In genomic region chr2:5029808-5030207, GRCm38 (mm10) we compare ENCODE assay signal across 22 mouse cellular contexts. TPM values are rescaled to one million over a fixed set of nuclear protein-coding genes. Genes with fewer than 3 reads are reported as not detected.
DNase-seq lines count a peak whose midpoint lies in the region; ATAC-seq and TF ChIP-seq lines count a peak whose summit lies in the region.
"Had no signal": no experiment of that assay in that cellular context is flagged by ENCODE, and none has a peak within 500 bp of the region (broad histone marks: within the 10 kb centered on the region; RNA-seq: fewer than 3 reads in every experiment).

No protein-coding gene starts in this region.

- no peak overlapping the region for H3K27ac ChIP-seq in hindbrain, postnatal 0 days
- no peak overlapping the region for H3K27ac ChIP-seq in hindbrain, embryonic 10.5 days
- H3K27ac ChIP-seq: embryonic facial prominence, embryonic 13.5 days; embryonic facial prominence, embryonic 15.5 days; forebrain, embryonic 10.5 days; forebrain, embryonic 12.5 days had no signal

- no peaks in the 10 kb centered on the region for H3K27me3 ChIP-seq in hindbrain, postnatal 0 days (ENCODE audit: insufficient read depth, low read length)
- no peaks in the 10 kb centered on the region for H3K27me3 ChIP-seq in hindbrain, embryonic 10.5 days (ENCODE audit: insufficient read depth, poor library complexity, severe bottlenecking)
- H3K27me3 ChIP-seq: embryonic facial prominence, embryonic 13.5 days; embryonic facial prominence, embryonic 15.5 days; forebrain, embryonic 12.5 days had no signal

- WGBS in hindbrain, postnatal 0 days: 73% methylated on average over 4 of the region's 4 CpGs
- WGBS in hindbrain, embryonic 10.5 days: 95% methylated on average over 4 of the region's 4 CpGs

- peak; percentile 86 for DNase-seq in heart, adult 11 months
- DNase-seq in heart, adult 18-20 months: no peak
- peak; percentile 33 for DNase-seq in hindbrain, postnatal 0 days (ENCODE audit: low spot score)
- no peak for DNase-seq in hindbrain, embryonic 10.5 days (ENCODE audit: low spot score)
- DNase-seq: adrenal gland, adult 2 months; adrenal gland, postnatal 10 days; adrenal gland, postnatal 25 days; cerebellum, adult 11 months; cerebellum, adult 18-20 months; cerebellum, adult 8-10 months; cerebellum, postnatal 36 days; embryo, embryonic 11 days had no signal

- H3K4me3 ChIP-seq in hindbrain, postnatal 0 days (ENCODE audit: low read length): no peak overlapping the region
- H3K4me3 ChIP-seq in hindbrain, embryonic 10.5 days: no peak overlapping the region
- H3K4me3 ChIP-seq: embryonic facial prominence, embryonic 13.5 days; embryonic facial prominence, embryonic 15.5 days; erythroblast, embryonic 14.5 days; forebrain, embryonic 10.5 days; forebrain, embryonic 12.5 days had no signal

- no peaks in the 10 kb centered on the region for H3K9me3 ChIP-seq in hindbrain, postnatal 0 days (ENCODE audit: low read length)
- no peaks in the 10 kb centered on the region for H3K9me3 ChIP-seq in hindbrain, embryonic 10.5 days
- H3K9me3 ChIP-seq: embryonic facial prominence, embryonic 13.5 days; embryonic facial prominence, embryonic 15.5 days; forebrain, embryonic 10.5 days; forebrain, embryonic 12.5 days had no signal

- H3K4me2 ChIP-seq in hindbrain, postnatal 0 days (ENCODE audit: low read depth, low read length): no peak overlapping the region
- H3K4me2 ChIP-seq: embryonic facial prominence, embryonic 13.5 days; embryonic facial prominence, embryonic 15.5 days; forebrain, embryonic 12.5 days had no signal

- peaks cover 13% of the 10 kb centered on the region; the same call in 1 of the 2 replicates for H3K36me3 ChIP-seq in hindbrain, postnatal 0 days (ENCODE audit: insufficient read depth, low read length)
- no peaks in the 10 kb centered on the region for H3K36me3 ChIP-seq in hindbrain, embryonic 10.5 days
- H3K36me3 ChIP-seq: embryonic facial prominence, embryonic 13.5 days; embryonic facial prominence, embryonic 15.5 days; forebrain, embryonic 10.5 days; forebrain, embryonic 12.5 days had no signal

- H3K4me1 ChIP-seq in hindbrain, postnatal 0 days (ENCODE audit: insufficient read depth, low read length): no peaks in the 10 kb centered on the region
- H3K4me1 ChIP-seq in hindbrain, embryonic 10.5 days (replicated peaks): peaks cover 3% of the 10 kb centered on the region; the same call in 1 of the 2 replicates
- H3K4me1 ChIP-seq: embryonic facial prominence, embryonic 13.5 days; embryonic facial prominence, embryonic 15.5 days; forebrain, embryonic 10.5 days had no signal

- ATAC-seq in hindbrain, postnatal 0 days: peak; percentile 44
- ATAC-seq: forebrain, embryonic 14.5 days; forebrain, embryonic 16.5 days had no signal

- TF ChIP-seq CTCF in hindbrain, postnatal 0 days (IDR thresholded peaks at IDR 0.05; ENCODE audit: low read depth): no peak

- H3K9ac ChIP-seq in hindbrain, postnatal 0 days (replicated peaks; ENCODE audit: low read length): no peak overlapping the region
- H3K9ac ChIP-seq: embryonic facial prominence, embryonic 13.5 days; embryonic facial prominence, embryonic 15.5 days; forebrain, embryonic 12.5 days had no signal

RNA-seq across cellular contexts. Expression of gene Mcm10, which starts 17.2 kb away (rescaled TPM):
- total RNA-seq in heart, adult 18-20 months (2021): under 1 TPM; 0.46 to 0.82 TPM
- 4.9 and 7.7 TPM in 2 replicates for total RNA-seq in hindbrain, postnatal 0 days (2014; rRNA removed)
- 3.9 and 4.8 TPM in 2 replicates for polyA plus RNA-seq in hindbrain, postnatal 0 days (2015; fragmentation: Nextera tagmentation; extraction: Ambion mirVana)
- 46.0 and 62.4 TPM in 2 replicates for polyA plus RNA-seq in hindbrain, embryonic 10.5 days (2016; fragmentation: Nextera tagmentation; extraction: Ambion mirVana)

RNA-seq across cellular contexts. Expression of gene Optn, which starts 34.0 kb away (rescaled TPM):
- total RNA-seq in heart, adult 18-20 months (2021): 100 to 1,000 TPM in 1 of 2 experiments, 10 to 100 TPM in 1; 88.3 to 107 TPM
- 31.2 and 39.3 TPM in 2 replicates for total RNA-seq in hindbrain, postnatal 0 days (2014; rRNA removed)
- polyA plus RNA-seq in hindbrain, postnatal 0 days (2015; fragmentation: Nextera tagmentation; extraction: Ambion mirVana): 38.3 and 39.2 TPM in 2 replicates
- 3.7 and 5.2 TPM in 2 replicates for polyA plus RNA-seq in hindbrain, embryonic 10.5 days (2016; fragmentation: Nextera tagmentation; extraction: Ambion mirVana)

RNA-seq across cellular contexts. Expression of gene Ucma, which starts 53.9 kb away (rescaled TPM):
- total RNA-seq in heart, adult 18-20 months (2021): under 1 TPM in 1 of 2 experiments, not detected in 1; 0.80 TPM
- total RNA-seq in hindbrain, postnatal 0 days (2014; rRNA removed): 11.9 and 13.2 TPM in 2 replicates
- polyA plus RNA-seq in hindbrain, postnatal 0 days (2015; fragmentation: Nextera tagmentation; extraction: Ambion mirVana): 5.3 and 6.2 TPM in 2 replicates
- polyA plus RNA-seq in hindbrain, embryonic 10.5 days (2016; fragmentation: Nextera tagmentation; extraction: Ambion mirVana): 0.21 TPM in 1 of 2 replicates, not detected in the other
- total RNA-seq: adrenal gland, adult 2 months; adrenal gland, postnatal 10 days; adrenal gland, postnatal 25 days; adrenal gland, postnatal 4 days; common myeloid progenitor, adult 5-6 weeks; MEL had no signal
- polyA plus RNA-seq: adrenal gland, adult 2 months; erythroblast, embryonic 14.5 days; forebrain, embryonic 12.5 days; forebrain, embryonic 16.5 days had no signal

Comparison
In these comparisons a context has a peak if more than half of its experiments do, and no peak if none do; other contexts are left out.
1. DNase-seq: peak in heart, adult 11 months (single experiment) and hindbrain, postnatal 0 days (single experiment); none in heart, adult 18-20 months (0 of 2) and hindbrain, embryonic 10.5 days (single experiment).